Mouse (Mus musculus) gastrocnemius, postnatal 36 days (tissue): ENCODE results near the gene Ublcp1. TPM values are rescaled to one million over a fixed set of nuclear protein-coding genes. Genes with fewer than 3 reads are reported as not detected.
A peak's percentile ranks its signal among the peaks of the same experiment; 100 is the strongest.
"Not testable (repeated sequence)": the region's sequence is repeated elsewhere in the genome, so short reads cannot be mapped to it uniquely, and the experiment has no call there.

Source experiments
- DNase-seq, 2 experiments: peaks; one replicate each; pipeline ENCODE4 v3.0.0; 2022
- intact Hi-C: fragments of 180-260 bp; cut with DNase I; formaldehyde crosslinking; loops from one replicate; pipeline ENCODE4 v1.15.1; 2025
- total RNA-seq, 2 experiments: library from RNA; stranded (reverse); gene quantifications; 2 replicates each; pipeline ENCODE4 v1.2.3; 2021

Ublcp1 gene
- total RNA-seq, 2 experiments from 2014 or later = 22.4 to 28.9 TPM

- intact Hi-C loops = no loop called here
- DNase-seq = no peak
Observed at GRCm38 (mm10) chr11:44498412-44499272, 28.3 kb upstream of the Ublcp1 start.

GRCm38 (mm10) chr11:44496217-44496616 lies 25.9 kb upstream of the Ublcp1 start:
- intact Hi-C loops = no loop called here
- DNase-seq = peak in 1 of 2 experiments; percentile 20

- DNase-seq = no peak
- intact Hi-C loops = no loop called here
Observed at GRCm38 (mm10) chr11:44494643-44495323, 24.5 kb upstream of the Ublcp1 start.

- no peak for DNase-seq
- intact Hi-C loops = no loop called here
Observed at GRCm38 (mm10) chr11:44489117-44489516, 18.8 kb upstream of the Ublcp1 start.

DNA sequence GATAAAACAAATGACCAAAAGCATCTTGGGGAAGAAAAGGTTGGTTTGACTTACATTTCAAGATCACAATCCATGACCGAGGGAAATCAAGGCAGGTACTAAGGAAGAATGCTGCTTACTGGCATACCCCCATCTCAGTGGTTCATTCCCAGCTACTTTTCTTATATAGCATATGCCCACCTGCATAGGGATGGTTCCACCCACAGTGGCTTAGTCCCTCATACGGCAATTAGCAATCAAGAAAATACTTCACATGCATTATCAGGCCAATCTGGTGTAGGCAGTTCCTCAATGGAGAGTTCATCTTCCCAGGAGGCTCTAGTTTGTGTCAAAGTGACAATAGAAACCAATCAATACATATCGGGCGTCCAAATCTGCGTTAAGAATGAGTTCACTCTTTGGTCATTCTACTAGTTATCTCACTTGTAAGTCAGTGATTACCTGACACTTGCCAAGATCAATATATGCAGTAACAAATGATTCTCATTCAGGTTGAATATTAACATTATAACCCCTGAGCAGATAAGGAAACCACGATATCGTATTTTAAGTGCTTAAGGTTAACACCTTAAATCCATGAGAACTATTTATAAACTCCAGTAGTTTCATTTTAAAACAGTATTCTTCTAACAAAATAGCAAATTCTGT lies 14.9 kb upstream of the Ublcp1 start:
- DNase-seq = no peak
- intact Hi-C loops = no loop called here

- intact Hi-C loops = no loop called here
- no peak for DNase-seq
Observed at GRCm38 (mm10) chr11:44480246-44480645, 9.9 kb upstream of the Ublcp1 start.

DNA sequence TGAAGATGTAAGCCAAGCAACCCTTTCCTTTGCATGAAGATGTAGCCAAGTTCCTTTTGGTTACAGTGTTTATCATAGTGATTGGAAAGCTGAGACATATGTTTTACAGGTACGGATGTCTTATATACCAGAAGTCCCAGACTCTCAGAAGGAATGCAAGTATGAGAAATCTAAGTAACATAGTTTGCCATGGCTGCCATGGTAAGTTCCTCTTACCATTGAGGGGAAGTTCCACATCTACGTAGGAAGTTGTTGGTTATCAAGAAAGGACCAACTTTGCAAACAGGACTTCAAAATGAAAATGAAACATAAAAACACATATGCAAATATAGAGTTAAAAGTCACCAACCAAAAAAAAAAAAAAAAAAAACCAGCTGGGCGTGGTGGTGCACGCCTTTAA lies 8.1 kb upstream of the Ublcp1 start:
- no peak for DNase-seq
- intact Hi-C loops = no loop called here

- intact Hi-C loops = no loop called here
- DNase-seq = no peak
Observed at GRCm38 (mm10) chr11:44476445-44476844, 6.1 kb upstream of the Ublcp1 start.

DNA sequence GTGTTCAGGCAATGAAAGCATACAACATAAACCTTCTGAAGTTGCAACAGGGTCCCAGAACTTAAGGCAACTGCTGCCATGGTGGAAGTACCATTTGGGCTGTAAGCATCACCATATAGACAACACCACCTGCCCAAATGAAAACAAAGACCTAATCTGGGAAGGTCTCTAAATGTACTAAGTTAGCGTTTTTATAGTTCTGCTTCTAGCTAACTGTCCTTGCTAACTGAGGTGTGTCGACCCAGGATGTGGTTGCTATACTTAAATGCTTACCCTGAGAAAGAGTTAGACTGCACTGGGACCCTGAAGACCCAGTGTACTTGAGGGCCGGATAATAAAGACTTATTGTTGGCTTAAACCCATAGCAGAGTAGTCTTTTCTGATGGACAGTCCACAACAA lies 5.2 kb upstream of the Ublcp1 start:
- DNase-seq = no peak
- intact Hi-C loops = no loop called here

DNA sequence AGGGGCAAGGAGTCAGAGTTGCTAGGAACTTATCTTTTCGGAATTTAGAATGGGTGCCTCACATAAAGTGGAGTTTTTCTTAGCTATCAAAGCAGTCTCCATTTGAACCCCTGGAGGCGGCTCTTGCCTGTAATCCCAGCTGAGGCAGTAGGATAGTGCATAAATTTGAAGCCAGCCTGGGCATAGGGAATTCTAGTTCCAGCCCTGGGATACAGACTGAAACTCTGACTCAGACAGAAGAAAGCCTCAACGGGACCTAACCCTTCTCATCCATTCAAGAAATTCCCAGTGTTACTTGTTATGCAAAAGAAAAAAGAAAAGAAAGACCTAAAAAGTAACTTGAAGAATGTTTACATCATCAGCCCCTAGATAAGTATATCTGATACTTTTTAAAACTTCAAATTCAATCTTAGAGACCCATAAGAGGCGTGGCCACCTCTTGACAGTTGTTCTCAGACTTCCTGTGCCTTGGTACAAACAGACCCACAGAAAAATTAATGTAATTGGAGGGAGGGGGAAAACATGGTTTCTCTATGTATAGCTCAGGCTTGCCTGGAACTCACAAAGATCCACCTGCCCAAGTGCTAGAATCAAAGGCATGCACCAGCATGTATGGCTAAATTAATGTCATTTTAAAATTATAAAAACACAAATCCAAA lies 1.2 kb upstream of the Ublcp1 start:
- DNase-seq = no peak
- intact Hi-C loops = loop anchor here (5.0 kb wide), 1 partner anchor 46 kb away; the partner anchor contains the start of gene Rnf145

DNA sequence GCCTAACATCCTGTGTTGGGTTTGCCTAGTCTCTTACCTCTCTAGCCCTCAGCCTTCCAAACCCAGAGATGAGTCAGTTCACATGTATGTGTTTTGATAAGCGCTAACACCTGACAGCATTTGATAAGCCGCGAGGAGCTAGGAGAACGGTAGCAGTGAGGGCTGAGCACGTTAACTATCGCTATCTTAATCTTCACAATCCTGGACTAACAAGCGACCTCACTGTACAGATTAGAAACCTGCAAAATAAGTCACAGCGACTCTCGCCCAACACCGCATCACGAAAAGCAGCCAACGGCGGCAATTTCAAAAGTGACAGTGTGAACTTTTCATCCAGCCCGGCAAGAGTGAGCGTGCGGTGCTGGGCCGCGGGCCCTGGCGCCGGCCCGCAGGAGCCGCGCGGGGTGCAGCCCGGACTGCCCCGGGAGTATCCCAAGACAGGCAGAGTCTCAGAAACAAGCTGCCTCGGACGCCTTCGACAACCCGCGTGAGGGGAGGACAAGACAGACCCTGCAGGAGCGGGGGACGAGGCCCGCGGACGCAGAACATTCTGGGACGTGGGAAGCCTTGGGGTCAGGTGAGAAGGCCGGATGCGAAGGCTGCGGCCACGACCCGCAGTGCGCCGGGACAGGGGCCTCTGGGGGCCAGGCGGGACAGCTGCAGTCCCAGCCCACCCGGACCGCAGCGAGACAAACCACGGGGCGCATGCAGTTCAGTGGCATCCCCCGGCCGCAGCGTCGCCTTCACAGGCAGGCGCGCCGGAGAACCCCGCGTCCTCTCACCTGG lies 459 bp downstream of the Ublcp1 start:
- peak in 1 of 2 experiments; percentile 25 for DNase-seq
- intact Hi-C loops = loop anchor here (5.0 kb wide), 1 partner anchor 47 kb away; the partner anchor contains the start of gene Rnf145

DNA sequence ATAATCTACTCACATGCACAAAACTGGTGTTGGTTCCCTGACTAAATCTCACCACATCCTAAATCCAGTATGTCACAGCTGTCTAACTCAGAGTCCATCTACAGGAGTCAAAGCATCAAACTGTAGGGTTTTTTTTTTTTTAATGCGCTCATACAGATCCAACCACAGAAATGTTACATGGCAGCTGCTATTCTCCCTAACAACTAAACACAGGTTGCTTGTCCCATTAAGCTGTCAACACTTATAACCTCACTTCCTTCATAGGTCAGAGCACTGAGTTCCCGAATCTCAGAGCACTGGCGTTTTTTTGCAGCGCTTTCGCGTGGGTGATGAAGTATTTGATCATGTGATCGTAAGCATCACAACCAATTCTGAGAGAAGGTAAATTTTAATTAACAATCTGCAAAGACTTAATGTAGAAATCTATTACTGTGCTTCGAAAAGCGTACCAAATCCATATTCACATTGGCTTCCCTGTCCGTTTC lies 1.9 kb downstream of the Ublcp1 start:
- intact Hi-C loops = no loop called here

GRCm38 (mm10) chr11:44466949-44467442 lies 3.3 kb downstream of the Ublcp1 start:
- intact Hi-C loops = no loop called here
- no peak for DNase-seq

More for the DNA sequence above, 1.9 kb downstream of the Ublcp1 start:
- DNase-seq = no peak

- intact Hi-C loops = no loop called here
- DNase-seq = no peak
Observed at GRCm38 (mm10) chr11:44461493-44461892, 8.8 kb downstream of the Ublcp1 start.

DNA sequence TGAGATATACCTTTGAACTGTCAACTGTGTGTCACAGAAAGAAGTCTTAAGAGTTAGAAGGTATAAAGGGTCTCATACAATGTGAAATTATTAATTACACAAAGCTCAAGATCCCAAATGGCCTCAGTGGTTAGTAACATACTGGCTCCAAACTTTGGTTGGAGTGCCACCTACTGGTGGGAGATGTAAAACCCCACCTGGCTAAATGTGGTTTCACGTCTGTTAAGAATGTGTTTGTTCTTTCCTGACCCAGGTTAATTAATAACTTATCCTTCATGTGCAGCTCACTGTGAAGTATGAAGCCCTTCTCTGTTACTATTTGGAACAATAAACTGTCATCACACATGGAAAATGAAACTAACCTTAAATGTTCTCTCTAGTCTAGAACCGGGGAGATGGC lies 16.9 kb downstream of the Ublcp1 start:
- intact Hi-C loops = no loop called here

GRCm38 (mm10) chr11:44452016-44452415 lies 18.3 kb downstream of the Ublcp1 start:
- intact Hi-C loops, DNase-seq: not testable (repeated sequence)

More for the DNA sequence above, 16.9 kb downstream of the Ublcp1 start:
- DNase-seq = peak in 1 of 2 experiments; percentile 12

GRCm38 (mm10) chr11:44451046-44451445 lies 19.3 kb downstream of the Ublcp1 start:
- no peak for DNase-seq
- intact Hi-C loops = no loop called here

- intact Hi-C loops = no loop called here
- DNase-seq = no peak
Observed at GRCm38 (mm10) chr11:44437786-44438185, 32.5 kb downstream of the Ublcp1 start.

DNA sequence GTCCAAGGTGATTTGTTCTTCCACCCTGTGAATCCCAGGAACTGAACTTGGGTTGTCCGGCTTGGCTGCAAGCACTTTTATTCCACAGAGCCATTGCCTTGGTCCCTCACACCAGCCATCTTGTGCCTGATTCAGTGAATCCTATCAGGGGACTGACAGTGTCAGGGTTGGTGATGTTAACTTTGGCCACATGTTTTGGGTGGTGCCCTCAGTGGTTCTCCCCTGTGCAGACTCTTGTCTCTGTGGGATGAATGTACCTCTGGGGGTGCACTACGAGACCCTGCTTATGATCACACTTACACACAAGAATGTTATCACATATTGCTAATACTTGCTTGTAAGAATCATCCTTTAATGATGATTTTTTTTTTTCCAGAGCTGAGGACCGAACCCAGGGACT lies 40.3 kb downstream of the Ublcp1 start:
- DNase-seq = no peak
- intact Hi-C loops = no loop called here
